Mouse (Mus musculus): ENCODE measurements around the gene Eva1a. TPM values are rescaled to one million over a fixed set of nuclear protein-coding genes. Genes with fewer than 3 reads are reported as not detected.

Eva1a gene
- polyA plus RNA-seq, 1 experiment from 2014 or later: 11.3 TPM

- ATAC-seq (replicated peaks; ENCODE audit: insufficient number of reproducible peaks, low FRiP score, low TSS enrichment, low read depth) (no peak), DNase-seq (ENCODE audit: low spot score) (no peak)
- Histone ChIP-seq H3K36me3 (replicated peaks; ENCODE audit: control insufficient read depth, insufficient read depth, low read depth, low read length) (no peaks in the 10 kb centered on the region), H3K4me3 (ENCODE audit: low read depth, low read length) (no peak overlapping the region), H3K27ac (replicated peaks; ENCODE audit: low read depth, low read length) (no peak overlapping the region), H3K9ac (replicated peaks; ENCODE audit: low read length) (no peak overlapping the region), H3K27me3 (ENCODE audit: control insufficient read depth, insufficient read depth, low read length) (no peaks in the 10 kb centered on the region), H3K4me1 (ENCODE audit: control insufficient read depth, insufficient read depth, low read length) (peaks cover 2% of the 10 kb centered on the region; the same call in 1 of the 2 replicates), H3K4me2 (ENCODE audit: low read depth, low read length) (no peak overlapping the region), H3K9me3 (replicated peaks; ENCODE audit: control insufficient read depth, low read length) (no peaks in the 10 kb centered on the region)
- WGBS: 74% methylated on average over 7 of the region's 7 CpGs
These were observed 875 bp upstream of the Eva1a start for GRCm38 (mm10) chr6:82039968-82040367.

GRCm38 (mm10) chr6:82041488-82042295 is 849 bp downstream of the Eva1a start:
- Histone ChIP-seq H3K4me3 (ENCODE audit: low read depth, low read length) (peak overlapping the region; percentile 54), H3K27me3 (ENCODE audit: control insufficient read depth, insufficient read depth, low read length) (no peaks in the 10 kb centered on the region), H3K4me2 (ENCODE audit: low read depth, low read length) (peak overlapping the region; percentile 78), H3K9ac (replicated peaks; ENCODE audit: low read length) (peak overlapping the region; percentile 77), H3K36me3 (replicated peaks; ENCODE audit: control insufficient read depth, insufficient read depth, low read depth, low read length) (no peaks in the 10 kb centered on the region), H3K27ac (replicated peaks; ENCODE audit: low read depth, low read length) (peak overlapping the region; percentile 72), H3K9me3 (replicated peaks; ENCODE audit: control insufficient read depth, low read length) (no peaks in the 10 kb centered on the region), H3K4me1 (ENCODE audit: control insufficient read depth, insufficient read depth, low read length) (peaks cover 2% of the 10 kb centered on the region; the same call in 1 of the 2 replicates)
- WGBS: 0% methylated on average over 44 of the region's 50 CpGs
- DNase-seq (ENCODE audit: low spot score): peak; percentile 67
- ATAC-seq (replicated peaks; ENCODE audit: insufficient number of reproducible peaks, low FRiP score, low TSS enrichment, low read depth): peak; percentile 79

- ATAC-seq (replicated peaks; ENCODE audit: insufficient number of reproducible peaks, low FRiP score, low TSS enrichment, low read depth) (no peak), DNase-seq (ENCODE audit: low spot score) (peak; percentile 63)
- Histone ChIP-seq H3K4me1 (ENCODE audit: control insufficient read depth, insufficient read depth, low read length) (peaks cover 2% of the 10 kb centered on the region; the same call in 1 of the 2 replicates), H3K9me3 (replicated peaks; ENCODE audit: control insufficient read depth, low read length) (no peaks in the 10 kb centered on the region), H3K27me3 (ENCODE audit: control insufficient read depth, insufficient read depth, low read length) (no peaks in the 10 kb centered on the region), H3K27ac (replicated peaks; ENCODE audit: low read depth, low read length) (0 out of 2 replicates have a peak overlapping the region, but pooled peaks have one; percentile 72), H3K9ac (replicated peaks; ENCODE audit: low read length) (peak overlapping the region; percentile 77), H3K36me3 (replicated peaks; ENCODE audit: control insufficient read depth, insufficient read depth, low read depth, low read length) (no peaks in the 10 kb centered on the region), H3K4me3 (ENCODE audit: low read depth, low read length) (peak overlapping the region; percentile 54), H3K4me2 (ENCODE audit: low read depth, low read length) (peak overlapping the region; percentile 78)
- under 1% methylated on average over 35 of the region's 35 CpGs for WGBS
These were observed 1.7 kb downstream of the Eva1a start for GRCm38 (mm10) chr6:82042296-82043125.

GRCm38 (mm10) chr6:82043634-82044033 is 2.8 kb downstream of the Eva1a start:
- WGBS: 19% methylated on average over 4 of the region's 4 CpGs
- Histone ChIP-seq H3K9me3 (replicated peaks; ENCODE audit: control insufficient read depth, low read length) (no peaks in the 10 kb centered on the region), H3K36me3 (replicated peaks; ENCODE audit: control insufficient read depth, insufficient read depth, low read depth, low read length) (no peaks in the 10 kb centered on the region), H3K4me3 (ENCODE audit: low read depth, low read length) (no peak overlapping the region), H3K27ac (replicated peaks; ENCODE audit: low read depth, low read length) (no peak overlapping the region), H3K4me1 (ENCODE audit: control insufficient read depth, insufficient read depth, low read length) (peaks cover 2% of the 10 kb centered on the region; the same call in 1 of the 2 replicates), H3K27me3 (ENCODE audit: control insufficient read depth, insufficient read depth, low read length) (no peaks in the 10 kb centered on the region), H3K4me2 (ENCODE audit: low read depth, low read length) (no peak overlapping the region; the same call in 1 of the 2 replicates), H3K9ac (replicated peaks; ENCODE audit: low read length) (no peak overlapping the region)
- ATAC-seq (replicated peaks; ENCODE audit: insufficient number of reproducible peaks, low FRiP score, low TSS enrichment, low read depth) (no peak), DNase-seq (ENCODE audit: low spot score) (no peak)

GRCm38 (mm10) chr6:82044509-82044908 is 3.7 kb downstream of the Eva1a start:
- Histone ChIP-seq H3K4me1 (ENCODE audit: control insufficient read depth, insufficient read depth, low read length) (peaks cover 2% of the 10 kb centered on the region; the same call in 1 of the 2 replicates), H3K27me3 (ENCODE audit: control insufficient read depth, insufficient read depth, low read length) (no peaks in the 10 kb centered on the region)
- 67% methylated on average over 4 of the region's 4 CpGs for WGBS

GRCm38 (mm10) chr6:82047977-82048376 is 7.1 kb downstream of the Eva1a start:
- Histone ChIP-seq H3K4me3 (ENCODE audit: low read depth, low read length) (no peak overlapping the region), H3K4me1 (ENCODE audit: control insufficient read depth, insufficient read depth, low read length) (no peaks in the 10 kb centered on the region), H3K36me3 (replicated peaks; ENCODE audit: control insufficient read depth, insufficient read depth, low read depth, low read length) (no peaks in the 10 kb centered on the region), H3K4me2 (ENCODE audit: low read depth, low read length) (no peak overlapping the region), H3K27ac (replicated peaks; ENCODE audit: low read depth, low read length) (no peak overlapping the region), H3K27me3 (ENCODE audit: control insufficient read depth, insufficient read depth, low read length) (no peaks in the 10 kb centered on the region), H3K9me3 (replicated peaks; ENCODE audit: control insufficient read depth, low read length) (no peaks in the 10 kb centered on the region), H3K9ac (replicated peaks; ENCODE audit: low read length) (no peak overlapping the region; the same call in 1 of the 2 replicates)
- 27% methylated on average over 6 of the region's 6 CpGs for WGBS
- no peak for ATAC-seq (replicated peaks; ENCODE audit: insufficient number of reproducible peaks, low FRiP score, low TSS enrichment, low read depth)
- no peak for DNase-seq (ENCODE audit: low spot score)

More at GRCm38 (mm10) chr6:82044509-82044908, 3.7 kb downstream of the Eva1a start:
- Histone ChIP-seq H3K4me2 (ENCODE audit: low read depth, low read length) (no peak overlapping the region), H3K9ac (replicated peaks; ENCODE audit: low read length) (no peak overlapping the region), H3K9me3 (replicated peaks; ENCODE audit: control insufficient read depth, low read length) (no peaks in the 10 kb centered on the region), H3K36me3 (replicated peaks; ENCODE audit: control insufficient read depth, insufficient read depth, low read depth, low read length) (no peaks in the 10 kb centered on the region), H3K4me3 (ENCODE audit: low read depth, low read length) (no peak overlapping the region), H3K27ac (replicated peaks; ENCODE audit: low read depth, low read length) (no peak overlapping the region)
- DNase-seq (ENCODE audit: low spot score): no peak
- ATAC-seq (replicated peaks; ENCODE audit: insufficient number of reproducible peaks, low FRiP score, low TSS enrichment, low read depth): no peak

GRCm38 (mm10) chr6:82050201-82050600 is 9.4 kb downstream of the Eva1a start:
- Histone ChIP-seq H3K27ac (replicated peaks; ENCODE audit: low read depth, low read length) (no peak overlapping the region), H3K9ac (replicated peaks; ENCODE audit: low read length) (no peak overlapping the region), H3K4me2 (ENCODE audit: low read depth, low read length) (no peak overlapping the region), H3K4me1 (ENCODE audit: control insufficient read depth, insufficient read depth, low read length) (no peaks in the 10 kb centered on the region), H3K27me3 (ENCODE audit: control insufficient read depth, insufficient read depth, low read length) (no peaks in the 10 kb centered on the region), H3K4me3 (ENCODE audit: low read depth, low read length) (no peak overlapping the region), H3K9me3 (replicated peaks; ENCODE audit: control insufficient read depth, low read length) (no peaks in the 10 kb centered on the region), H3K36me3 (replicated peaks; ENCODE audit: control insufficient read depth, insufficient read depth, low read depth, low read length) (no peaks in the 10 kb centered on the region)
- ATAC-seq (replicated peaks; ENCODE audit: insufficient number of reproducible peaks, low FRiP score, low TSS enrichment, low read depth): no peak
- WGBS: 78% methylated on average over 9 of the region's 9 CpGs
- no peak for DNase-seq (ENCODE audit: low spot score)
